ENCODE assay signal across 7 mouse cellular contexts in the genomic region with DNA sequence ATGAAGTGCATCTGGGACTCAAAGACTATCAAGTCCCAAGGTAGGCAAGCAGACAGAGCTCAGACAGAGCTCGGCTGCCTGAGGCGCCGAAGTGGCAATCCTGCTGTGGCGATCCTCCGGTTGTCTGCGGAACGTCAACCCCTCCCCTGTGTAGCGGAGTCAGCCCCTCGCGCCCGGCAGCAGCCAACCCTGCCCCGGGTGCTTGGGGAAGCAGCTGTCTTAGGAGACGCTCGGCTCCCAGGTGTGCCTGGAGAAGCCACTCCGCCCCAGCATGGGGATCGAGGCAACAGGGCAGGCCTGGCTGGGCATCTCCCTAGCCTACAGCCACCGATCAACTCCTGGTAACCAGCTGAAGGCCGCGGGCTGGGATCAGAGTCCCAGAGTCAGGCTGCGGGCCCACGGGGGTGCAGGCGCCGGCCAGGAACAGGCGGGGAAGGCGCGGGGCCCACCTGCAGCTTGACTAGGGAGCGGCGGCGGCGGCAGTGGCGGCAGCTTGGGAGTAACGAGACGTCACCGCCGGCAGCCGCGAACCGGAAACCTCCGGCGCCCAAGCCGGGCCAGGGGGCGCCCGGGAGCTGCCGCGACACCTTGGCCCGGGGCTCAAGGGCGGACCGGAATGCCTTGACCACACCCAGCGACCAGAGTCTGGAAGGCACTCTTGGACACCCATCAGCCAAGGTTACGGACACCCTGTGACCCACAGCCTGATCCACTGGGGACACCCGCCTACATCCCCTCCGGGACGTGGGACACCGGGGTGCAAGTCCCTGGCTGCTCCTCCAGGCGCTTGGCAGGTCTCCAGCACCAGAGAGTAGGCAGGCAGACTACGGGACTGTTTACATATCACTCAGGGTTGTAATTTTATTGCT. TPM values are rescaled to one million over a fixed set of nuclear protein-coding genes. Genes with fewer than 3 reads are reported as not detected.
DNase-seq lines count a peak whose midpoint lies in the region; ATAC-seq and TF ChIP-seq lines count a peak whose summit lies in the region.

TSS of gene Eogt (minus strand) at position 800 of the 869 bp plus-strand sequence.

- peaks cover 18% of the 10 kb centered on the region for H3K4me1 ChIP-seq in embryonic facial prominence, embryonic 12.5 days
- peaks cover 9% of the 10 kb centered on the region for H3K4me1 ChIP-seq in limb, embryonic 11.5 days (ENCODE audit: control insufficient read depth, insufficient read depth, low read length)
- peaks cover 27% of the 10 kb centered on the region for H3K4me1 ChIP-seq in midbrain, embryonic 13.5 days (replicated peaks)
- peaks cover 6% of the 10 kb centered on the region for H3K4me1 ChIP-seq in small intestine, adult 2 months (ENCODE audit: control insufficient read depth, insufficient read depth, insufficient read length, low read length)

- WGBS in embryonic facial prominence, embryonic 12.5 days: under 1% methylated on average over 55 of the region's 56 CpGs
- WGBS in limb, embryonic 11.5 days: 0% methylated on average over 53 of the region's 56 CpGs
- under 1% methylated on average over 56 of the region's 56 CpGs for WGBS in midbrain, embryonic 13.5 days
- WGBS in small intestine, adult 2 months: under 1% methylated on average over 56 of the region's 56 CpGs

- peak within 1 kb of the TSS; percentile 56 for H3K4me3 ChIP-seq in embryonic facial prominence, embryonic 12.5 days
- peak within 1 kb of the TSS; percentile 65 for H3K4me3 ChIP-seq in limb, embryonic 11.5 days (ENCODE audit: low read depth, low read length)
- peak within 1 kb of the TSS; percentile 67 for H3K4me3 ChIP-seq in midbrain, embryonic 13.5 days (replicated peaks)
- H3K4me3 ChIP-seq in small intestine, adult 2 months (ENCODE audit: low read depth, low read length): peak within 1 kb of the TSS; percentile 70

- H3K36me3 ChIP-seq in embryonic facial prominence, embryonic 12.5 days: 0 out of 2 replicates have a peak, but pooled peaks cover 2% of the 10 kb centered on the region
- no peaks in the 10 kb centered on the region for H3K36me3 ChIP-seq in limb, embryonic 11.5 days (ENCODE audit: control insufficient read depth, insufficient read depth, low read length)
- H3K36me3 ChIP-seq in midbrain, embryonic 13.5 days: peaks cover 2% of the 10 kb centered on the region; the same call in 1 of the 2 replicates
- peaks cover 5% of the 10 kb centered on the region; the same call in 1 of the 2 replicates for H3K36me3 ChIP-seq in small intestine, adult 2 months (ENCODE audit: control insufficient read depth, insufficient read depth, low read length)

- TF ChIP-seq POLR2A in small intestine, adult 2 months (IDR thresholded peaks at IDR 0.05; ENCODE audit: low read depth, low read length): no peak

- TF ChIP-seq CTCF in small intestine, adult 2 months (IDR thresholded peaks at IDR 0.05; ENCODE audit: extremely low read depth, insufficient read length, insufficient replicate concordance, low read depth, low read length): peak; percentile 52

- H3K4me2 ChIP-seq in embryonic facial prominence, embryonic 12.5 days (replicated peaks): peak within 1 kb of the TSS; percentile 87
- peak within 1 kb of the TSS; percentile 99 for H3K4me2 ChIP-seq in limb, embryonic 11.5 days (ENCODE audit: low read depth, severe bottlenecking)
- peak within 1 kb of the TSS; percentile 96 for H3K4me2 ChIP-seq in midbrain, embryonic 13.5 days (replicated peaks)

- peak within 1 kb of the TSS; percentile 64 for H3K9ac ChIP-seq in embryonic facial prominence, embryonic 12.5 days
- peak within 1 kb of the TSS; percentile 87 for H3K9ac ChIP-seq in limb, embryonic 11.5 days (ENCODE audit: low read length)
- H3K9ac ChIP-seq in midbrain, embryonic 13.5 days (replicated peaks): peak within 1 kb of the TSS; percentile 84

- ATAC-seq in embryonic facial prominence, embryonic 12.5 days (ENCODE audit: insufficient number of reproducible peaks, insufficient read depth, low FRiP score, low TSS enrichment): peak; percentile 58; the same call in 1 of the 2 replicates
- ATAC-seq in limb, embryonic 11.5 days (ENCODE audit: insufficient number of reproducible peaks, low FRiP score, low TSS enrichment, low read depth): peak; percentile 68
- ATAC-seq in midbrain, embryonic 13.5 days: peak; percentile 83

- peak within 1 kb of the TSS; percentile 14; the same call in 1 of the 2 replicates for H3K27ac ChIP-seq in embryonic facial prominence, embryonic 12.5 days
- peak within 1 kb of the TSS; percentile 73 for H3K27ac ChIP-seq in limb, embryonic 11.5 days (replicated peaks; ENCODE audit: low read depth, low read length)
- peak within 1 kb of the TSS; percentile 80 for H3K27ac ChIP-seq in midbrain, embryonic 13.5 days
- H3K27ac ChIP-seq in small intestine, adult 2 months (ENCODE audit: insufficient read depth, low read depth, low read length): peak within 1 kb of the TSS; percentile 71

- peak; percentile 88 for DNase-seq in adrenal gland, postnatal 10 days
- DNase-seq in heart, adult 11 months: peak; percentile 99
- DNase-seq in kidney, adult 18-20 months: peak; percentile 90
- DNase-seq in limb, embryonic 11.5 days (ENCODE audit: low spot score): peak; percentile 77

- H3K9me3 ChIP-seq in embryonic facial prominence, embryonic 12.5 days: no peaks in the 10 kb centered on the region
- H3K9me3 ChIP-seq in limb, embryonic 11.5 days (ENCODE audit: control insufficient read depth, low read length): no peaks in the 10 kb centered on the region
- H3K9me3 ChIP-seq in midbrain, embryonic 13.5 days: no peaks in the 10 kb centered on the region

- no peaks in the 10 kb centered on the region for H3K27me3 ChIP-seq in embryonic facial prominence, embryonic 12.5 days
- no peaks in the 10 kb centered on the region for H3K27me3 ChIP-seq in limb, embryonic 11.5 days (ENCODE audit: control insufficient read depth, insufficient read depth, low read length)
- 0 out of 2 replicates have a peak, but pooled peaks cover 6% of the 10 kb centered on the region for H3K27me3 ChIP-seq in midbrain, embryonic 13.5 days
- no peaks in the 10 kb centered on the region for H3K27me3 ChIP-seq in small intestine, adult 2 months (ENCODE audit: control insufficient read depth, insufficient read depth, low read length)

RNA-seq across cellular contexts. Expression of gene Eogt, which starts in this region (rescaled TPM):
- 10 to 100 TPM; 34.2 to 49.2 TPM for total RNA-seq in adrenal gland, postnatal 10 days (2021)
- 9.5 and 10.0 TPM in 2 replicates for polyA plus RNA-seq in embryonic facial prominence, embryonic 12.5 days (2016; fragmentation: Nextera tagmentation; extraction: Ambion mirVana)
- 16.1 and 19.4 TPM in 2 replicates for polyA plus RNA-seq in limb, embryonic 11.5 days (2014; fragmentation: Nextera tagmentation; extraction: Ambion mirVana)
- 7.8 and 9.7 TPM in 2 replicates for polyA plus RNA-seq in midbrain, embryonic 13.5 days (2015; fragmentation: Nextera tagmentation; extraction: Ambion mirVana)
- polyA plus RNA-seq in small intestine, adult 2 months (2012; rRNA removed): 2.3 and 4.8 TPM in 2 replicates

Comparison
In these comparisons a context has a peak if more than half of its experiments do, and no peak if none do; other contexts are left out.
1. Peak in every context shown above with its lines: DNase-seq, ATAC-seq, H3K4me3 ChIP-seq and H3K27ac ChIP-seq.
2. H3K27ac ChIP-seq: peak in every context shown above with its lines; median percentile 80 in midbrain, embryonic 13.5 days; 73 in limb, embryonic 11.5 days; 71 in small intestine, adult 2 months; 14 in embryonic facial prominence, embryonic 12.5 days.